In genomic region chr11:121652547-121653305, GRCm38 (mm10) we compare ENCODE assay signal across 8 mouse cellular contexts. TPM values are rescaled to one million over a fixed set of nuclear protein-coding genes. Genes with fewer than 3 reads are reported as not detected.
DNase-seq lines count a peak whose midpoint lies in the region; ATAC-seq and TF ChIP-seq lines count a peak whose summit lies in the region.

No protein-coding gene starts in this region.

- no peaks in the 10 kb centered on the region; the same call in 1 of the 2 replicates for H3K36me3 ChIP-seq in midbrain, embryonic 11.5 days (ENCODE audit: control insufficient read depth, insufficient read depth, low read length)
- H3K36me3 ChIP-seq in midbrain, embryonic 16.5 days (ENCODE audit: control insufficient read depth, insufficient read depth, low read length), result no peaks in the 10 kb centered on the region
- no peaks in the 10 kb centered on the region for H3K36me3 ChIP-seq in hindbrain, postnatal 0 days (ENCODE audit: insufficient read depth, low read length)
- H3K36me3 ChIP-seq in liver, postnatal 0 days (replicated peaks; ENCODE audit: insufficient read depth, low read length), result peaks cover 3% of the 10 kb centered on the region; the same call in 1 of the 2 replicates

- H3K27ac ChIP-seq in midbrain, embryonic 11.5 days (ENCODE audit: low read depth, low read length), result no peak overlapping the region
- H3K27ac ChIP-seq in midbrain, embryonic 16.5 days (ENCODE audit: low read length), result no peak overlapping the region
- H3K27ac ChIP-seq in cortical plate, adult 2 months (ENCODE audit: insufficient read depth, low read length), result no peak overlapping the region
- H3K27ac ChIP-seq in hindbrain, postnatal 0 days, result no peak overlapping the region
- no peak overlapping the region for H3K27ac ChIP-seq in liver, postnatal 0 days (ENCODE audit: low read depth)

- no peak for ATAC-seq in midbrain, embryonic 11.5 days (ENCODE audit: low FRiP score)
- ATAC-seq in midbrain, embryonic 16.5 days, result no peak
- ATAC-seq in hindbrain, postnatal 0 days, result no peak
- ATAC-seq in liver, postnatal 0 days, result no peak

- no peaks in the 10 kb centered on the region for H3K9me3 ChIP-seq in midbrain, embryonic 11.5 days (ENCODE audit: control insufficient read depth, low read length)
- no peaks in the 10 kb centered on the region for H3K9me3 ChIP-seq in midbrain, embryonic 16.5 days (replicated peaks; ENCODE audit: control insufficient read depth, low read length, poor library complexity, severe bottlenecking)
- H3K9me3 ChIP-seq in hindbrain, postnatal 0 days (ENCODE audit: low read length), result no peaks in the 10 kb centered on the region
- H3K9me3 ChIP-seq in liver, postnatal 0 days (ENCODE audit: low read length), result no peaks in the 10 kb centered on the region

- no peak overlapping the region for H3K4me2 ChIP-seq in midbrain, embryonic 11.5 days
- H3K4me2 ChIP-seq in midbrain, embryonic 16.5 days (ENCODE audit: low read length), result no peak overlapping the region
- H3K4me2 ChIP-seq in hindbrain, postnatal 0 days (ENCODE audit: low read depth, low read length), result no peak overlapping the region
- no peak overlapping the region for H3K4me2 ChIP-seq in liver, postnatal 0 days (ENCODE audit: low read depth, low read length)

- WGBS in midbrain, embryonic 11.5 days, result 55% methylated on average over 10 of the region's 10 CpGs
- WGBS in midbrain, embryonic 16.5 days, result 54% methylated on average over 10 of the region's 10 CpGs
- 51% methylated on average over 8 of the region's 10 CpGs for WGBS in hindbrain, postnatal 0 days
- WGBS in liver, postnatal 0 days (ENCODE audit: insufficient replicate concordance), result 46% methylated on average over 10 of the region's 10 CpGs

- DNase-seq in midbrain, embryonic 11.5 days (ENCODE audit: low spot score, missing footprints), result peak; percentile 88
- peak; percentile 85 for DNase-seq in ZHBTc4 (ENCODE audit: low read depth, low spot score)
- peak; percentile 84 for DNase-seq in hindbrain, postnatal 0 days (ENCODE audit: low spot score)
- DNase-seq in liver, postnatal 0 days, result peak; percentile 70
- peak; percentile 43 to 65 for DNase-seq in right cerebral cortex, postnatal 10 days (ENCODE audit: low spot score in 2 of 2)
- DNase-seq in urinary bladder, postnatal 36 days (ENCODE audit: low spot score in 2 of 2), result peak; percentile 59 to 63

- TF ChIP-seq POLR2A in cortical plate, adult 2 months (IDR thresholded peaks at IDR 0.05; ENCODE audit: extremely low read depth, insufficient read depth, low read length), result no peak

- H3K4me1 ChIP-seq in midbrain, embryonic 11.5 days (ENCODE audit: control insufficient read depth, insufficient read depth, low read length), result no peaks in the 10 kb centered on the region
- no peaks in the 10 kb centered on the region for H3K4me1 ChIP-seq in midbrain, embryonic 16.5 days (ENCODE audit: control insufficient read depth, insufficient read depth, low read length)
- peaks cover 7% of the 10 kb centered on the region for H3K4me1 ChIP-seq in cortical plate, adult 2 months (ENCODE audit: control insufficient read depth, insufficient read depth, low read length)
- no peaks in the 10 kb centered on the region for H3K4me1 ChIP-seq in hindbrain, postnatal 0 days (ENCODE audit: insufficient read depth, low read length)
- H3K4me1 ChIP-seq in liver, postnatal 0 days (ENCODE audit: insufficient read depth), result no peaks in the 10 kb centered on the region

- no peak overlapping the region for H3K9ac ChIP-seq in midbrain, embryonic 11.5 days (ENCODE audit: low read length)
- H3K9ac ChIP-seq in midbrain, embryonic 16.5 days (ENCODE audit: low read depth, low read length), result no peak overlapping the region
- H3K9ac ChIP-seq in hindbrain, postnatal 0 days (replicated peaks; ENCODE audit: low read length), result no peak overlapping the region
- H3K9ac ChIP-seq in liver, postnatal 0 days (replicated peaks), result no peak overlapping the region

- H3K27me3 ChIP-seq in midbrain, embryonic 11.5 days (ENCODE audit: control insufficient read depth, insufficient read depth, low read length), result no peaks in the 10 kb centered on the region
- H3K27me3 ChIP-seq in midbrain, embryonic 16.5 days (ENCODE audit: control insufficient read depth, insufficient read depth, low read depth, low read length), result no peaks in the 10 kb centered on the region
- no peaks in the 10 kb centered on the region for H3K27me3 ChIP-seq in hindbrain, postnatal 0 days (ENCODE audit: insufficient read depth, low read length)
- no peaks in the 10 kb centered on the region for H3K27me3 ChIP-seq in liver, postnatal 0 days (ENCODE audit: insufficient read depth, low read length)

- TF ChIP-seq EP300 in liver, postnatal 0 days (IDR thresholded peaks at IDR 0.05; ENCODE audit: low read depth), result no peak

- no peak overlapping the region for H3K4me3 ChIP-seq in midbrain, embryonic 11.5 days (ENCODE audit: low read depth, low read length)
- H3K4me3 ChIP-seq in midbrain, embryonic 16.5 days (ENCODE audit: low read depth, low read length), result no peak overlapping the region
- no peak overlapping the region for H3K4me3 ChIP-seq in cortical plate, adult 2 months (ENCODE audit: insufficient read depth, low read length)
- H3K4me3 ChIP-seq in hindbrain, postnatal 0 days (ENCODE audit: low read length), result no peak overlapping the region
- H3K4me3 ChIP-seq in liver, postnatal 0 days (ENCODE audit: low read depth, low read length), result no peak overlapping the region

- peak; percentile 57 for TF ChIP-seq CTCF in cortical plate, adult 2 months (IDR thresholded peaks at IDR 0.05; ENCODE audit: extremely low read depth, insufficient read depth, low read length)
- peak; percentile 72 for TF ChIP-seq CTCF in hindbrain, postnatal 0 days (IDR thresholded peaks at IDR 0.05; ENCODE audit: low read depth)
- TF ChIP-seq CTCF in liver, postnatal 0 days (IDR thresholded peaks at IDR 0.05; ENCODE audit: low read depth), result peak; percentile 76

RNA-seq across cellular contexts. Expression of gene B3gntl1, which starts 20.2 kb away (rescaled TPM):
- 5.2 and 5.6 TPM in 2 replicates for polyA plus RNA-seq in midbrain, embryonic 11.5 days (2014; fragmentation: Nextera tagmentation; extraction: Ambion mirVana)
- 6.6 and 6.7 TPM in 2 replicates for polyA plus RNA-seq in midbrain, embryonic 16.5 days (2015; fragmentation: Nextera tagmentation; extraction: Ambion mirVana)
- polyA plus RNA-seq in cortical plate, adult 2 months (2012; rRNA removed), result 7.5 and 7.6 TPM in 2 replicates
- total RNA-seq in hindbrain, postnatal 0 days (2014; rRNA removed), result 9.6 and 11.0 TPM in 2 replicates
- polyA plus RNA-seq in hindbrain, postnatal 0 days (2015; fragmentation: Nextera tagmentation; extraction: Ambion mirVana), result 6.0 and 6.2 TPM in 2 replicates
- 1.1 and 1.5 TPM in 2 replicates for polyA plus RNA-seq in liver, postnatal 0 days (2015; fragmentation: Nextera tagmentation; extraction: Ambion mirVana)

RNA-seq across cellular contexts. Expression of gene Metrnl, which starts 48.6 kb away (rescaled TPM):
- polyA plus RNA-seq in midbrain, embryonic 11.5 days (2014; fragmentation: Nextera tagmentation; extraction: Ambion mirVana), result 10.5 and 10.7 TPM in 2 replicates
- 12.7 TPM in 2 replicates for polyA plus RNA-seq in midbrain, embryonic 16.5 days (2015; fragmentation: Nextera tagmentation; extraction: Ambion mirVana)
- polyA plus RNA-seq in cortical plate, adult 2 months (2012; rRNA removed), result 11.8 and 13.2 TPM in 2 replicates
- total RNA-seq in hindbrain, postnatal 0 days (2014; rRNA removed), result 24.4 and 33.2 TPM in 2 replicates
- 17.0 and 19.5 TPM in 2 replicates for polyA plus RNA-seq in hindbrain, postnatal 0 days (2015; fragmentation: Nextera tagmentation; extraction: Ambion mirVana)
- polyA plus RNA-seq in liver, postnatal 0 days (2015; fragmentation: Nextera tagmentation; extraction: Ambion mirVana), result 4.7 and 6.7 TPM in 2 replicates
